Mouse (Mus musculus): ENCODE results near the gene Ptpn21.
A peak's percentile ranks its signal among the peaks of the same experiment; 100 is the strongest.

DNA sequence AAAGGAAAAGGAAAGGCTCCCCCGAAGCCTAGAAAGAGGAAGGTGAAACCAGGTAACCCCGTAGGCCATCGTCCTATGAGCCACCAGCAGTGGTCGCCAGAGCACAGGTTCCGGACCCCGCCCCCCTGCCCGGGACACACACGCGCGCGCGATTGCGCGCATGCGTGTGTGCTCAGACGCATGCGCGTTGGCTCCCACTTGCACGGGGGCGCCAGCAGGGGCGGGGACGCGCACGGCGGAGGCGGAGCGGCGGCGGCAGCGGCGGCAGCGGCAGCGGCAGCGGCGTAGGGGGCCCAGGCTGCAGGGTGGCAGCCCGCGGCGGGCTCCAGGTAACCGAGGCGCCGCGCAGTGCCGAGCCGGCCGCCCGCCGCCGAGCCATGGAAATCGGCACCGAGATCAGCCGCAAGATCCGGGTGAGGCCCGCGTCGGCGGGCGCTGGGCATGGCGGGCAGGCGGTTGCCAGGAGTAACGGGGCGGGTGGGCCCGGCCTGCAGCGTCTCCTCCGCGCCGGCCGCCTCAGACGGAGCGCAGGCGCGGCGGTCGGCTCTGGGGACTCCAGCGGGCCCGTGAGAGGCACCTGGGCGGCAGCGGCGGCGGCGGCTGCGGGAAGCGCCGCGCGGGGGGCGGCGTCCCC is 9.7 kb upstream of the Ptpn21 start, which contains the start of gene Zc3h14:
- TF ChIP-seq POLR2A (IDR thresholded peaks at IDR 0.05; ENCODE audit: borderline replicate concordance, insufficient read depth, low read length) (0 out of 2 replicates have a peak, but pooled peaks have one; percentile 35), CTCF (IDR thresholded peaks at IDR 0.05; ENCODE audit: borderline replicate concordance, insufficient read depth, low read depth, low read length) (peak; percentile 67; the same call in 1 of the 2 replicates)
